Mouse (Mus musculus): ENCODE results near the gene Abhd15. TPM values are rescaled to one million over a fixed set of nuclear protein-coding genes. Genes with fewer than 3 reads are reported as not detected.
A peak's percentile ranks its signal among the peaks of the same experiment; 100 is the strongest.
"Not testable (repeated sequence)": the region's sequence is repeated elsewhere in the genome, so short reads cannot be mapped to it uniquely, and the experiment has no call there.

The Abhd15 gene
- total RNA-seq, 2 experiments from 2014 or later: 0.50 to 0.54 TPM

DNA sequence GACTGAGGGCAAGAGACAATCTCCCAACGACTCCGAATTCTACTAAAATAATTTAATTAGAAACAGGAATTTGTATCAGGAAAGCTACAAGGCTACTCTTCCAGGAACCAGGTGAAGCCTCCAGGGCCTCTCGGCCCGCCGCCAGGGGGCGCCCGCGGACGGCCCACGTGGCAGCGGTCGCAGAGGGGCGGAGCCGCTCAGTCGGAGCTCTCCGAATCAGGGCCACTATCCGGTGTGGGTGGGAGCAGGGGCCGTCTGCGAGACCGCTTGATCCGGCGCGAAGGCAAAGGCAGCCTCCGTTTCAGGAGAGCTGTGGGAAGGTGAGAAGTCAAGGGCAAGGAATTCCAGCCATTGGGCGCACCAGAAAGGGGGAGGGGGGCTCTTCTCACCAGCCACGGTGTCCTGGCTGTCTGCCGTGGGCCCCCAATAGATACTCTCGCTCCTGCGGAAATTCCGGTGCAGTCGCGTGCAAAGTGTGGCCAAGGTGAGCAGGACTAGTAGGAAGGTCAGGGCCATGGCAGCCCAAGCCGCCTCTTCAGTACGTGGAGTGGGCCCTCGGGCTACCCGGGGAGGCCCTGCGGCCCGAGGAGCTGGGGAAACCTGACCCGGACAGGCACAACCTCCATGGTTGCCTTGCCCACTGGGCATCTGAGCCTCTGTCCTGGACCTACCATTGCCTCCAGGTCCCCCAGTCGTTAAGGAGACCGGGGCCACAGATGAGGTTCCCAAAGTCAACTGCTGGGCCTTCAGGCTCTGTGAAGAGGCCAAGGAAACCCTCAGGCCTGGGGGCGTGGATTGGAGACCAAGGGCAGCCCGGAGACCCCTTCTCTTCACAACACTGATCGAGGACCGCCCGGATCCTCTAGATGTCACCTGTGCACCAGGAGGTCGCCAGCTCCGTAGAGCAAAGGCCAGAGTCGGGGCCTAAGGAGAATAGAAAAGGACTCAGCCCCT lies 6.6 kb upstream of the Abhd15 start:
- DNase-seq: peak; percentile 84
- intact Hi-C loops (cut with DNase I): no loop called here

DNA sequence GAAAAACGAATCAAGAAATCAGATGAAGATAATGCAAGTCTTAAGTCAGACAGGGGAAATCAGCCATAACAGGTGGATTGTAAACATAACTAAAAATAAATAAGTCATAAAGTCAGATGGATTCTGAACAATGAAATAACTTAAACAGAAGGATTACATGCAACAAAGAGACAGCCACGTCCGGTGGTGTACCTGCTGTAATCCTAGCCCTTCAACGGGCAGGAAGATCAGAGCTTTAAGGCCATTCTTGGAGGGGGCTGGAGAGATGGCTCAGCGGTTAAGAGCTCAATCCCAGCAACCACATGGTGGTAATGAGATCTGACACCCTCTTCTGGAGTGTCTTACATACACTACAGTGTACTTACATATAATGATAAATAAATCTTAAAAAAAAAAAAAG lies 3.6 kb upstream of the Abhd15 start:
- intact Hi-C loops (cut with DNase I): no loop called here
- DNase-seq: no peak

DNA sequence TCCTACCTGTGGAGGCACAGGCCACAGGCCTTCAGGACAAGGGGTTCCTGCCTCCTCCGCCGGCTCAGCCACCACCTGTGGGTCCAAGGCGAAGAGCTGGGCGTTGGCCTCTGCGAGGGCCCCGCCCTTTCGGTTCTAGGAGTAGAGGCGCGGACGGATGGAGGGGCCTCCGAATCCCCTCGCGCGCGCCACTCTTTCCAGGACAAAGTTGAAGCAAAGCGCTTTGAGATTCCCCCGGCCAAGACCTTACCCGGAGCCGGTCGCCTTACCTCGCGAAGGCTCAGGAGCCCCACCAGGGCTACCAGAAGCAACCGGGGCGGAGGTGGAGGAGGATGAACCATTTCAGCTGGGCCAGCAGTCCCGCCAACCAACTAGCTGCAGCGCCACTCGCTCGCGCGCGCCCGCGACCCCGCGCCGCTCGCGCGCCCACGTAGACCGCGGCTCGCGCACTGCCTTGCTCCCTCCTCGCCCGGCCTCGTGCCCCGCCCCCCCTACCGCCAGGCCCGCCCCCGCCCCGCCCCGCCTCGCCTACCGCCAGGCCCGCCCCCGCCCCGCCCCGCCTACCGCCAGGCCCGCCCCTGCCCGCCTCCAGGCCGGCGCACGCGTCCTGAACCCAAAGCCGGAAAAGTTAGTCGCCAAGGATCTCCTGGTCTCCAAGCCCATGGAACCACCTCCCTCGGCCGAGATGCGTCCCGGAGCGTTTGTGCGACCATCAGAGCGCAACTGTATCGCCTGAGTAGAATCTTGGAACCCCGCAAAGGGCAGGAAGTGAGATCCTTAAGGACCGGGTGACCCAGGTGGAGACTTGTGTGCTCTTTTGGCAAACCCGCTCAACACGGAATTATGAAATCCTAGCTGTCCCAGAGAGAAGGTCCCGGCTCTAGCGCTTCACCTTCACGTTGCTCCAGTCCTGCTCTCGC lies 1.8 kb upstream of the Abhd15 start:
- intact Hi-C loops (cut with DNase I): no loop called here
- peak; percentile 88 for DNase-seq

DNA sequence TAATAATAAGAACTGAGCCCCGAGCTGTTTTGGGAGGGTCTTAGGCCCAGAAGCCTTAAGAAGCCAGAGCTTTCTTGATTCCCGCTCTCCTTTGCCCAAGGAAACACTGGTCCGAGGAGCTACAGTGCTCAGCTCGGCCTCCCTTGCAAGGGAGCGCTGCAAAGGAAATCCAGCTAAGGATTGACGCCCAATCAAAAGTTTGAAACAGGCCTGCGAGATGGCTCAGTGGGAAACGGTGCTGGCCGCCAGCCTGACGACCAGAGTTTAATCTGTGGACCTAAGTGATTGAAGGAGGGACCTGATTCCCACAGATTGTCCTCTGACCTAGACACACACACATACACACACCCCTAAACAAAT lies 1.1 kb upstream of the Abhd15 start:
- intact Hi-C loops (cut with DNase I): no loop called here
- DNase-seq: no peak

DNA sequence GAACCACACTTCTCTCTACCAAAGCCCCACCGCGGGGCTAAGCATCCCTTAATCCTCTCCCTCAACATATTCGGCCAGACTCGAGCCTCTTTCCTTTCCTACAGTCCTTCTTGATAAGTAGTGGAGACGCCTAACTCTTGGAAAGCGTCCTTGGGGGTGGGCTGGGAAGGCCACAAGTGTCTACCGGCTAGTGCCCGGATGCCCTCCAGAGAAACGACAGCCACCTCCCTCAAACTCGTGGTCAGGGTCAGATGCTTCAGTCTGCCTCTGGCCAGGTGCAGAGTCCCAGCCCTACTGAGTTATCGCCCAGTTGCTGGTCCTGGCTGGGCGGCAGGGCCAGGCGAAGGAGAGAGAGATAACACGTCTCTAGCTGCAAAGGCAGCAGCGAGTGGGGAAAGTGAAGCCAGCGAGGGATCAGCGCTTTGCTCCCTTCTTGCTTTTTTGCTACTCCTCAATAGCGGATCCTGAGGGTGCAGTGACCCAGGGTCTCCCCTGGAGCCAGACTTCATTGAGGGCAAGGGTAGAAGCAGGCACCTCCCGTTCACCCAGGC lies 565 bp upstream of the Abhd15 start:
- intact Hi-C loops (cut with DNase I): no loop called here
- DNase-seq: no peak

DNA sequence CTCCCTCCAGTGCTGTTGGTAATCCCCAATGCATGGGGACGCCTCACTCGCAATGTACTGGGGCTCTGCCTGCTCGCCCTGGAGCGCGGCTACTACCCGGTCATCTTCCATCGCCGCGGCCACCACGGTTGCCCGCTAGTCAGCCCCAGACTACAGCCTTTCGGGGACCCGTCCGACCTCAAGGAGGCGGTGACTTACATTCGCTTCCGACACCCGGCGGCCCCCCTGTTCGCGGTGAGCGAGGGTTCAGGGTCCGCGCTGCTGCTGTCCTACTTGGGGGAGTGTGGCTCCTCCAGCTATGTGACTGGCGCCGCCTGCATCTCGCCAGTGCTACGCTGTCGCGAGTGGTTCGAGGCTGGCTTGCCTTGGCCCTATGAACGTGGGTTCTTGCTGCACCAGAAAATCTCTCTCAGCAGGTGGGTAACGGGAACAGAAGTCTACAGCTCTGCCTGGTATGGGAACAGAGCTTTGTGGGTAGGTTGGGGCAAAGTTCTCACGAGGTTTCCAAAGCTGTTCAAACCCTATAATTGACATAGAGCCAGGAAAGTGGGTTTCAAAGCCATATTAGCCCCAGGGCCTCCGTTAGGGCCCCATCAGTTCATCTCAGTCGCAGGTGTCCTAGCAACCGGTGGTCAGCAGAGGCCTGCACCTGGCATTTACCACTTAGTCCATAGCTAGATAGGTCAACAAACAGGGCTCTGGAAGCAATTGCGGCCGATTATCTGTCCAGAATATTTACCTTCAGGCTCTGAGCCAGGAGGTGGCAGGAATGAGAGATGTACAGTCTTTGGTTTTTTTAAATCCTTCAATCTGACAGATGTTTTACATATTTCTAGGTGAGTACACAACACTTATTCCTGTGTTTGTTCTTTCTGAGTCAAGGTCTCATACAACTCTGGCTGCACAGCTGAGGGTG lies 974 bp downstream of the Abhd15 start, which contains the start of gene Trp53i13:
Trp53i13 (minus strand) TSS at position 344 of the 916 bp plus-strand sequence.
- DNase-seq: no peak
- intact Hi-C loops (cut with DNase I): no loop called here

DNA sequence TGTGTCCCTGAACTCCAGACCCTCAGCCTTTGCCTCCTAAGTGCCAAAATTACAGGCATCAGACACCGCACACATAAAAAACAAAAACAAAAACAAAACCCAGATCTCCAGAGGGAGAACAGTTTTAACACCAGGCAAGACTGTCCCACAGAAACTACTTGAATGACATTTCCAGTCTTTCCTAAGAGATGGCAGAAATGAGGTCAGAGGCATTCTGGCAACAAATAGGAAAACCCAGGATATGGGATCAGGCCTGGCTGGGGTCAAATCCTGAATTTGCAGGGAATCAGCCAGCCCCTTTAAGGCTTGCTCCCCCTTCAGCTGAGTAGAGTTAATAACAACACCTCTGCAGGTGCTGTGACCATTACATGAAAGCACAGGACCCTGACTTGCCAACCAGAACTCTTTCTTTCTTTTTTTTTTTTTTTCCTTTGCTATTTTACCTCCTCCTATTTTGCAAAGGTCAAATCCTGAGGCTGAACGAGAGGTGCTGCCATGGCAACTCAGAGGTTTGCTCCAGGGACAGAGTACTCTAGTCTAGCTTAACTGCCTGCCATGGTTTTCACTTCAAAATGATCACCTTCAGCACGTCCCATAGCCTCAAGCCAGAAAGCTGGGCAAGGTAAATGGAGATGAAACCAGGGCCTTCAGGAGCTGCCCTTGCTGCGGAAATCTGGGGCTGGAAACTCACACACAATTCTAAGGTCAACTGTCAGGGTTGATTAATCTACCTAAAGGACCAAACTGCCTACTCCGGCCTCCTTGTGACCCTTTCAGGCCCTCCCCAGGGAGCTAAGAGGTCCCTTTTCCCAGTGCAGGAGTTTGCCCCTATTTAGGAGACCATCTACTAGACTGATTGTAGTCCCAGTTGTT lies 1.9 kb downstream of the Abhd15 start:
- no peak for DNase-seq
- intact Hi-C loops (cut with DNase I): no loop called here

DNA sequence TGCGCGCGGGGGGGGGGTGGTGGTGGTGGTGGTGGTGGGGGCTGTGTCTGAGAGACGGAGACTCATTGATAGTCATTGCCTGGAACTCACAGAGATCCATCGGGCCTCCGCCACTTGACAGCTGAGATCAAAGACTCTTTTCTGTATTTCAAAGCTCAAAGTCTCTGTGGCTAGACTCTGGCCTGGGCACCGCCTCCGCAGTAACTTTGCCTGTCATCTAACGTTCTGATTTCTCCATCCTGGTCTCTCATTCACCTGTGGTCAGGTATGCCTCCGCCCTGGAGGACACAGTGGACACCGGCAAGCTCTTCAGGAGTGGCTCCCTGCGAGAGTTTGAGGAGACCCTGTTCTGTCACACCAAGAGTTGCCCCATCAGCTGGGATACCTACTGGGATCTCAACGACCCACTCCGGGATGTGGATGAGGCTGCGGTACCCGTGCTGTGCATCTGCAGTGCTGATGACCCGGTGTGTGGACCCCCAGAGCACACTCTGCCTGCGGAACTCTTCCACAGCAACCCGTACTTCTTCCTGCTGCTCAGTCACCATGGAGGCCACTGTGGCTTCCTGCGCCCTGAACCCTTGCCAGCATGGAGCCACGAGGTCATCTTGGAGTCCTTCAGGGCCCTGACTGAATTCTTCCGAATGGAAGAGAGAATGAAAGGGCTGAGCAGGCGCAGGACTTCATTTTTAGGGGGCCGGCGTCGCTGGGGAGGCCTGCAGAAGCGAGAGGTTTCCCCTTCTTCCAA lies 3.3 kb downstream of the Abhd15 start:
- no peak for DNase-seq
- intact Hi-C loops (cut with DNase I): no loop called here

DNA sequence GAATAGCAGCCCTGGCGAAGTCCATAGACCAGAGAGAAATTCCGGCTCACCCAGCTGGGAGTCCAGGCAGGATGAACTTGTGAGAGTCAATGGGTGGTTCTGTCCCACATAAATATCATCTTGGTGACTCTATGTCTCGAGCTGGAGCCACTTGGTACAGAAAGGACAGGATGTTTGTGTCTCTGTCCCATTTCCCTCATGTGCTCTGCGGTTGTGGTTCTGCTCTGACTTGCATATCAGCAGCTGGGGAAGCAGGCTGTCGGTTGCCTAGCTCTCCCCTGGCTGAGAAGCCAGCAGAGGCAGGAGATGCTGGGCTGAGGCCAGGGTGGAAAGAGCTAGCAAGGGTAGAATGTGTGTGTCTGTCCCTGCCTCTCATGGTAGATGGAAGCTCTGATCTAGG lies 4.1 kb downstream of the Abhd15 start, which contains the start of gene Gm10392:
Gm10392 (minus strand) TSS at position 156 of the 400 bp plus-strand sequence.
- DNase-seq: no peak
- intact Hi-C loops (cut with DNase I): no loop called here

DNA sequence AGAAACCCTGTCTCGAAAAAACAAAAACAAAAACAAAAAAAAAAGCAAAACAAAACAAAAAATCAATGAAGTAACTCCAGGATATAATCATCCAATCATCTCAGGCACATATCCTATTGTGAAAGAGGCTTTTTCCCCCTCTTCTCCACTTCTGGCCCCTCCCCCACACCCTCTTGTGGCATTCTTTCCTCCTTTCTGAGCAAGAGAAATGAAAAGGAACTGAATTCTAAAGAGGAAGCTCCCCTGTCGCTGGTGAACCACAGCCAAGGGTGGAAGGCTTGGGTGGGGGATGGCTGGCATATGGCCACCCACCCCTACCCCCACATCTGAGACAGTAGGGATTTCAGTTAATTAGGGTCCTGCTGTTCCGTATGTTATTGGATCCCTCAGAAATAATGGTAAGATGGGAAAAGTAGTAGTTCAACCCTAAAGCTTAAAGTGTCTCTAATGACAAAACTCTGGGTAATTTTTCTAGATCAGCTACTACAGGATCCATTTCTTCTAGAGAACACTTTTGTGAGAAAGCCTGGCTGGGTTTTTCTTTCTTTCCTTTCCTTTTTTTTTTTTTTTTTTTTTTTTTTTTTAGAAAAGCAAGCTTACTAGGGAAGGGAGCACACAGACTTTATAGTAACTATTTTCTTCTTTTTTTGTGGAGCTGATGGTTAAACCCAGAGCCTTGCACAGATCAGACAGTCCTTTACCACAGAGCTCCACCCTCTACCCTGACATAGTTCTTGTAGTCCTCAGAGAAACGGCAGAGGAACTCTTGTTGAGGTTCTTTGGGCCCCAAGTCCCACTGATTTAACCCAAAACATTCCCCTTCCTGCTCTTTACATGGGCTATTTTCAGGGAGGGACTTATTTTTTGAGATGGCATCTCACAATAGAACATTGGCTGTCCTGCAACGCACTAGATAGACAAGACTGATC lies 5.9 kb downstream of the Abhd15 start:
- intact Hi-C loops (cut with DNase I): no loop called here
- no peak for DNase-seq

DNA sequence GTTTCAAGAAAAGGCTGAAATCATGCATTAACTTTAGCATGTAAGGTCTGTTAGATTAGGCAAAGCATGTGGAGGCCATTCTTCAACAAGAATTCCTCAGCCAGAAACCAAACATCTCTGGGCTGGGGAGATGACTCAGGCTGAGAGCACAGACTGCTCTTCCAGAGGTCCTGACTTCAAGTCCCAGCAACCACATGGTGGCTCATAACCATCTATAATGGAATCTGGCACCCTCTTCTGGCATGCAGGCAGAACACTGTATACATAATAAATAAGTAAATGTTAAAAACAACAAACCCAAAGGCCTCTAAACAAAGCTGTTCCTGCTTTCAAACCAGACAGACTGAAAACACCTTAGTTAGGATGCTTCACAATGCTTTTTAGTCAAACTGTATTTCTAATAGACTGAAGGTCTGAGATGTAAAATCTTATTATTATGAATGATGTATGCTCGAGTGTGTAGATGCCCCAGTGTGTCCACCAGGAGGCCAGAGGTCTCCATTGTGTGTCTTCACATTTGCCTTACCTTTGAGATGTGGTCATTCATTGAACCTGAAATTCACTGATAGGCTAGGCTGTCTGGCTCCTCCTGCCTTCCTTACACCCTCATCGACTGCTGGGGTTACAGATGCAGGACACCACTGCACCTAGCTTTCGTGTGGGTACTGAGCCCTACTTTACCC lies 11.0 kb downstream of the Abhd15 start:
- intact Hi-C loops (cut with DNase I): no loop called here
- DNase-seq: no peak

DNA sequence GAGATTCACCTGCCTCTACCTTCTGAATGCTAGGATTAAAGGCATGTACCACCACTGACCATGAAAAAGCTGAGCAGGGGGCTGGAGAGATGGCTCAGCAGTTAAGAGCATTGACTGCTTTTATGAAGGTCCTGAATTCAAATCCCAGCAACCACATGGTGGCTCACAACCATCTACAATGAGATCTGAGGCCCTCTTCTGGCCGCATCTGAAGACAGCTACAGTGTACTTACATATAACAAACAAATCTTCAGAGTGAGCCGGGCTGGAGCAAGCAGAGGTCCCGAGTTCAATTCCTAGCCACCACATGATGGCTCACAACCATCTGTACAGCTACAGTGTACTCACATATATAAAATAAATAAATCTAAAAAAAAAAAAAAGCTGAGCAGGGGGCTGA lies 13.5 kb downstream of the Abhd15 start:
- DNase-seq; intact Hi-C loops (cut with DNase I): not testable (repeated sequence)

DNA sequence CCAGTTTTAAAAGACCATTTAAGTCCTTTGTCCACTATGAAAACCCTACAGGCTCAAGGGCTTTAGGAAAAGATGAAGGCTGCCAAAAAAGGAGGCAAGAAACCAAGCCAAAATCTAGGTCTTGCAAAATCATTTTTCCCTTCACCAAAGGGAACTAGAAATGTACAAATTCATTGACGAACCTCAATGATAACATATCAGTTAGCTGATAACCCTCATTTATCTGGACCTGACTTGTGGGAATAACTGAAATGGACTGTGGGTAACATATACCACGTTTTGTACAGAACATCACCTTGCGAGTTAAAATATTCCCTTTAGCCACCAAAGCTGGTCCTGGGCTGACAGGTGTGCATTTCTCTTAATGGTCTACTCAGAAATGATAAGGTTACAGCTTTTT lies 14.7 kb downstream of the Abhd15 start:
- intact Hi-C loops (cut with DNase I): no loop called here
- DNase-seq: no peak

DNA sequence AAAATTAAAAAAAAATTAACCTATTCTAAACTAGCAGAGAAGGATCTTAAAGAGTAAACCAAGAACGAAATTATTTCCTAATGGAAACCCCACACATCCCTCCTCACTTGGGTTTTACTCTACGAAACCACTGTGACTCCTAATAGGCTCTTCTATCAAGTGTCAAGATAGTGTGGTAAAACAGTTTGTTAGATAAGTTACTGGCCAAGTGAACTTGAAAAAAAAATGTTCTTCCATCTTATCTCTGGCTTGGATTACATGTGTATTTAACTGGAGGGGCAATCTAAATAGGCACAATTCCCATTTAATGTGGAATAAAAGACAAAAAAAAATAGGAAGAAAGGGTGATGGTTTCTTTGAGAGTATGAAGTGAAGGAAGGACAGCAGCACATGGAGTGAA lies 15.9 kb downstream of the Abhd15 start:
- intact Hi-C loops (cut with DNase I): no loop called here
- DNase-seq: no peak

DNA sequence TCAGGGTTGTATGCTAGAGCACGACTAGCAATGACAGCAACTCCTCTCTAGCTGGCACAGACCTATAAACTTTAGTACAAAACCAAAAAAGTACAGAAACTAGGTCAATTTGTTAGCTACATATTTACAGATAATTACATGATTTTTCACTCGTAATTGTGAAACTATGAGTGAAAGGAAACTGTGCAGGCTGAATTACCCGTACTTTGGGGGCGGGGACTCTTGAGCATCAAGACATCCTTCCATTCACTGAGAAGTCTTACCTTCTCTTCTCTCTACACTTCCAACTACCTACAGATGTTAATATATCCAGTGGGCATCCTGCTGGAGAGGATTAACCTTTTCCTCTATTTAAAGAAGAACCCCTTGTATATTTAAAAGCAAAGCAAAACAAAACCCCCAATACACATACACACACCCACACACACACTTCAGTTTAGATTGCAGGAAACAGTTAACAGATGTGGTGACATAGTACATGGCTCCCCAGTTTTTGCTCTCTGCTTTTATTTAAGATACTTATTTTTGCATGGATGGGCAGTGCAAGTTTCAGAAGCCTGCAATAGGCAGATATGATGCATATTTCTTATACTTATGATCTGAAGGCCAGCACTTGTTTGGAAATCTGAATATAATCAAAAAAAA lies 17.4 kb downstream of the Abhd15 start:
- no peak for DNase-seq
- intact Hi-C loops (cut with DNase I): no loop called here

DNA sequence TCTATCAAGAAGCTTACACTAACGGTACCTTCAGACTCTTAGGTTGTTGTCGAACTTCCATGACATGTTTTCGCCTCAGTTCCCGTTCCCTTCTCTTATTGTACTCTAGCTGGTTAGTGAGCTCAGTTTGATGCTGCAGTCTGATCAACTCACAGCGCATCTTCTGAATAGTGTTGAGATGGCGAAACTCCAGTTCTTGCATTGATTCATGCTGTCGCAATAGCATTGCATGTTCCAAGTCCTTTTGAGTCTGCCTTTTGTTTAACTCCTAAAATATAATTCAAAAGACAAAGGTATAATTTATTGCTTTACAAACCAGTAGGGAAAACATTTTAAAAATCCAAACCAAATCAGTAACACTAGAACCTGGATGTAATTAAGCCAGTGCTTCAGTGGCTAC lies 30.3 kb downstream of the Abhd15 start:
- DNase-seq: no peak
- intact Hi-C loops (cut with DNase I): no loop called here

All from left cerebral cortex, postnatal 4 days (tissue).